Mouse (Mus musculus) right cerebral cortex, postnatal 25 days (tissue): ENCODE data around the gene Serpinb6b.
"Not testable (repeated sequence)": the region's sequence is repeated elsewhere in the genome, so short reads cannot be mapped to it uniquely, and the experiment has no call there.

Experiments
- DNase-seq: peaks from one replicate; pipeline ENCODE4 v3.0.0; 2022

Gene Serpinb6b

GRCm38 (mm10) chr13:32964989-32965811 lies at the start of gene Serpinb6b:
TSS of gene Serpinb6b (plus strand) at chr13:32965209.
- DNase-seq = no peak

- no peak for DNase-seq
Measured at GRCm38 (mm10) chr13:32922622-32923021, 42.4 kb upstream of the Serpinb6b start.

- no peak for DNase-seq
Measured at GRCm38 (mm10) chr13:32924578-32925360, 40.2 kb upstream of the Serpinb6b start.

- DNase-seq = no peak
Measured at GRCm38 (mm10) chr13:32926661-32927060, 38.3 kb upstream of the Serpinb6b start.

- no peak for DNase-seq
Measured at GRCm38 (mm10) chr13:32927241-32927640, 37.8 kb upstream of the Serpinb6b start.

GRCm38 (mm10) chr13:32929107-32929750 lies 35.8 kb upstream of the Serpinb6b start:
- DNase-seq = no peak

GRCm38 (mm10) chr13:32934706-32935381 lies 30.2 kb upstream of the Serpinb6b start:
- no peak for DNase-seq

GRCm38 (mm10) chr13:32938275-32938674 lies 26.7 kb upstream of the Serpinb6b start:
- not testable (repeated sequence) for DNase-seq

GRCm38 (mm10) chr13:32939191-32939590 lies 25.8 kb upstream of the Serpinb6b start:
- not testable (repeated sequence) for DNase-seq

- no peak for DNase-seq
Measured at GRCm38 (mm10) chr13:32956537-32956936, 8.5 kb upstream of the Serpinb6b start.

- DNase-seq = no peak
Measured at GRCm38 (mm10) chr13:32957917-32958316, 7.1 kb upstream of the Serpinb6b start.

GRCm38 (mm10) chr13:32958521-32958920 lies 6.5 kb upstream of the Serpinb6b start:
- not testable (repeated sequence) for DNase-seq

- DNase-seq = no peak
Measured at GRCm38 (mm10) chr13:32963990-32964753, 837 bp upstream of the Serpinb6b start.

- no peak for DNase-seq
Measured at GRCm38 (mm10) chr13:32966116-32966515, 1.1 kb downstream of the Serpinb6b start.

GRCm38 (mm10) chr13:32967233-32967632 lies 2.2 kb downstream of the Serpinb6b start:
- DNase-seq = no peak

GRCm38 (mm10) chr13:32968353-32968984 lies 3.5 kb downstream of the Serpinb6b start:
- no peak for DNase-seq

GRCm38 (mm10) chr13:32968996-32969640 lies 4.1 kb downstream of the Serpinb6b start:
- no peak for DNase-seq

GRCm38 (mm10) chr13:32969641-32970040 lies 4.6 kb downstream of the Serpinb6b start:
- no peak for DNase-seq

GRCm38 (mm10) chr13:32970776-32971175 lies 5.8 kb downstream of the Serpinb6b start:
- no peak for DNase-seq

GRCm38 (mm10) chr13:32974268-32974667 lies 9.3 kb downstream of the Serpinb6b start:
- DNase-seq = no peak

GRCm38 (mm10) chr13:32974889-32975460 lies 10.0 kb downstream of the Serpinb6b start:
- no peak for DNase-seq
